Mouse (Mus musculus): ENCODE measurements around the gene Edf1.
A peak's percentile ranks its signal among the peaks of the same experiment; 100 is the strongest.
"Not testable (repeated sequence)": the region's sequence is repeated elsewhere in the genome, so short reads cannot be mapped to it uniquely, and the experiment has no call there.

Gene Edf1

GRCm38 (mm10) chr2:25557221-25557963, at the start of gene Edf1:
TSS of gene Edf1 (plus strand) at chr2:25557847.
- DNase-seq (ENCODE audit: low spot score in 2 of 2), result peak; percentile 97 to 98

- no peak for DNase-seq (ENCODE audit: low spot score in 2 of 2)
Measured at GRCm38 (mm10) chr2:25509912-25510311, 47.7 kb upstream of the Edf1 start.

GRCm38 (mm10) chr2:25526510-25527302, 30.9 kb upstream of the Edf1 start:
- DNase-seq (ENCODE audit: low spot score in 2 of 2), result no peak

- DNase-seq (ENCODE audit: low spot score in 2 of 2), result no peak
Measured at GRCm38 (mm10) chr2:25533707-25534106, 23.9 kb upstream of the Edf1 start.

- DNase-seq (ENCODE audit: low spot score in 2 of 2), result peak; percentile 53 to 55
Measured at GRCm38 (mm10) chr2:25534178-25534865, 23.3 kb upstream of the Edf1 start.

- no peak for DNase-seq (ENCODE audit: low spot score in 2 of 2)
Measured at GRCm38 (mm10) chr2:25534866-25535182, 22.8 kb upstream of the Edf1 start.

- DNase-seq (ENCODE audit: low spot score in 2 of 2), result no peak
Measured at GRCm38 (mm10) chr2:25536531-25536930, 21.1 kb upstream of the Edf1 start.

GRCm38 (mm10) chr2:25540541-25540948, 17.1 kb upstream of the Edf1 start:
- DNase-seq (ENCODE audit: low spot score in 2 of 2), result no peak

GRCm38 (mm10) chr2:25541644-25542367, 15.8 kb upstream of the Edf1 start:
- DNase-seq (ENCODE audit: low spot score in 2 of 2), result no peak

- no peak for DNase-seq (ENCODE audit: low spot score in 2 of 2)
Measured at GRCm38 (mm10) chr2:25545996-25546810, 11.4 kb upstream of the Edf1 start.

- peak; percentile 99 to 100 for DNase-seq (ENCODE audit: low spot score in 2 of 2)
Measured at GRCm38 (mm10) chr2:25546811-25547491, 10.7 kb upstream of the Edf1 start, which contains the start of gene Traf2. TSS of gene Traf2 (minus strand) at chr2:25546940.

- no peak for DNase-seq (ENCODE audit: low spot score in 2 of 2)
Measured at GRCm38 (mm10) chr2:25549021-25549991, 8.3 kb upstream of the Edf1 start.

GRCm38 (mm10) chr2:25551186-25551585, 6.5 kb upstream of the Edf1 start:
- peak; percentile 46 to 56 for DNase-seq (ENCODE audit: low spot score in 2 of 2)

- not testable (repeated sequence) for DNase-seq (ENCODE audit: low spot score in 2 of 2)
Measured at GRCm38 (mm10) chr2:25553171-25553786, 4.4 kb upstream of the Edf1 start.

- not testable (repeated sequence) for DNase-seq (ENCODE audit: low spot score in 2 of 2)
Measured at GRCm38 (mm10) chr2:25555479-25555878, 2.2 kb upstream of the Edf1 start.

- no peak for DNase-seq (ENCODE audit: low spot score in 2 of 2)
Measured at GRCm38 (mm10) chr2:25556296-25556695, 1.4 kb upstream of the Edf1 start.

- no peak for DNase-seq (ENCODE audit: low spot score in 2 of 2)
Measured at GRCm38 (mm10) chr2:25557964-25558360, 315 bp downstream of the Edf1 start.

- no peak for DNase-seq (ENCODE audit: low spot score in 2 of 2)
Measured at GRCm38 (mm10) chr2:25558774-25559173, 1.1 kb downstream of the Edf1 start.

- DNase-seq (ENCODE audit: low spot score in 2 of 2), result no peak
Measured at GRCm38 (mm10) chr2:25560551-25560950, 2.9 kb downstream of the Edf1 start.

Data from right cerebral cortex, postnatal 10 days (tissue).